Mouse (Mus musculus) brain, embryonic 14.5 days (tissue): Measurements from ENCODE around the gene Gata1.

Experiments used
- CTCF ChIP-seq: fragments of 200-500 bp; IDR thresholded peaks from 2 replicates; pipeline ENCODE4 v1.5.1; 2012; ENCODE audit warnings: inconsistent platforms, mild to moderate bottlenecking, moderate library complexity, borderline replicate concordance; ENCODE audit not compliant: insufficient read depth, insufficient read length; ENCODE audit errors: extremely low read depth
- POLR2A ChIP-seq: fragments of 200-500 bp; IDR thresholded peaks from 2 replicates; pipeline ENCODE4 v1.6.1; 2012; ENCODE audit warnings: mild to moderate bottlenecking, inconsistent platforms, borderline replicate concordance; ENCODE audit not compliant: poor library complexity, insufficient read depth, insufficient read length, severe bottlenecking; ENCODE audit errors: extremely low read depth

DNA sequence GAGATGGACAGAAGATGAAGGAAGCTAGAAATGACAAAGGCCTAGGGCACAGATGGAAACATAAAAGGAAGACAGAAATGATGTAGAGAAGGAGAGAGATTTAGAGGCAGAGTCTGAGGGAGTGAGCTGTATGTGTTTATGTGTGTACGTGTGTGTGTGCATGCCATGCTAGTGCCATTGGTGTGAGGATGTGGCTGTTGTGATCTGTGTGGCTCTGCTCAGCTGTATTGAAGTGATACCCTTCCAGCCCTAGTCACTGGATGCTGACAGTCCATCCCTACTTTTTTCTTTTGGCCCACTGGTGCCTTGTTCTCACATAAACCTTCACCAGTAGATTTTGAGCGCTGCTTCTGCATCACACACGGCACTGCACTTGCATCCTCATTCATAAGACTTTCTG is 9.0 kb downstream of the Gata1 start:
- TF ChIP-seq CTCF (no peak), POLR2A (no peak)
